In genomic region chr8:79329182-79329581, GRCm38 (mm10) we compare ENCODE assay signal across 20 mouse cellular contexts.
"Had no signal": no experiment of that assay in that cellular context is flagged by ENCODE, and none has a peak within 500 bp of the region (broad histone marks: within the 10 kb centered on the region; RNA-seq: fewer than 3 reads in every experiment).

No protein-coding gene starts in this region.

- H3K4me1 ChIP-seq: intestine, embryonic 15.5 days had no signal

- H3K27ac ChIP-seq: intestine, embryonic 15.5 days; kidney, postnatal 0 days; layer of hippocampus, adult 2 months; limb, embryonic 12.5 days; limb, embryonic 15.5 days; liver, embryonic 14.5 days; macrophage had no signal

- H3K4me2 ChIP-seq: intestine, embryonic 15.5 days; limb, embryonic 12.5 days; limb, embryonic 15.5 days; liver, embryonic 11.5 days; lung, embryonic 14.5 days had no signal

- DNase-seq: kidney, adult 18-20 months; kidney, postnatal 25 days; layer of hippocampus, adult 9-11 months; liver, postnatal 0 days; lung, embryonic 14.5 days; midbrain, embryonic 14.5 days; right cerebral cortex, adult 18-20 months; right cerebral cortex, postnatal 14 days; right cerebral cortex, postnatal 4 days; thymus, adult 18-20 months; thymus, postnatal 36 days had no signal

- H3K36me3 ChIP-seq: intestine, embryonic 15.5 days; limb, embryonic 12.5 days; limb, embryonic 15.5 days had no signal

- ATAC-seq: intestine, embryonic 15.5 days; liver, postnatal 0 days; lung, postnatal 0 days had no signal

- H3K9me3 ChIP-seq: intestine, embryonic 15.5 days; limb, embryonic 12.5 days; limb, embryonic 15.5 days had no signal

- H3K4me3 ChIP-seq: intestine, embryonic 15.5 days; layer of hippocampus, adult 2 months; limb, embryonic 12.5 days; limb, embryonic 15.5 days had no signal

- H3K27me3 ChIP-seq: intestine, embryonic 15.5 days; limb, embryonic 12.5 days; limb, embryonic 15.5 days had no signal

- H3K9ac ChIP-seq: intestine, embryonic 15.5 days; limb, embryonic 12.5 days; limb, embryonic 15.5 days; liver, embryonic 14.5 days; liver, postnatal 0 days; lung, embryonic 14.5 days had no signal
